Mouse (Mus musculus): ENCODE data around the gene C1ql3.

The C1ql3 gene

DNA sequence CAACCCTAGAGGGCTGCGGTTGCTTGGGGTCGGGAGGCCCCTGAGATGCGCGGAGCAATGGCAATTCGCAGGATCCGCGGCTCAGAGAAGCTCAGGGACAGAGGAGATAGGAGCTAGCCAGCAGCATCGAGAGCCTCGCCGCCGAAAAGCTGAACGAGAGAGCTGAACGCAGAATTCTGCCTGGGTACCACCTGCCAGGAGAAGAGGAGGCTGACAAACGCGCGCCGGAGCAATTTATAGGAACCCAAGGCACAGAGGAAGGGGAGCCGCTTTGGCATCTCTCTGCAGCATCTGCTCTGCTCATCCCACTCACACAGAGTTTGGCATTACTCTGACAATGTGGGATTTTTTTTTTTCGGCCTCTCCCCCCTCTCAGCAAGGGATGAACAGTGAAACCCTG lies at the start of gene C1ql3:
Gene C1ql3, minus strand, starts transcription at position 335 of the 400 bp plus-strand sequence.
- no peak for DNase-seq (ENCODE audit: low spot score)

DNA sequence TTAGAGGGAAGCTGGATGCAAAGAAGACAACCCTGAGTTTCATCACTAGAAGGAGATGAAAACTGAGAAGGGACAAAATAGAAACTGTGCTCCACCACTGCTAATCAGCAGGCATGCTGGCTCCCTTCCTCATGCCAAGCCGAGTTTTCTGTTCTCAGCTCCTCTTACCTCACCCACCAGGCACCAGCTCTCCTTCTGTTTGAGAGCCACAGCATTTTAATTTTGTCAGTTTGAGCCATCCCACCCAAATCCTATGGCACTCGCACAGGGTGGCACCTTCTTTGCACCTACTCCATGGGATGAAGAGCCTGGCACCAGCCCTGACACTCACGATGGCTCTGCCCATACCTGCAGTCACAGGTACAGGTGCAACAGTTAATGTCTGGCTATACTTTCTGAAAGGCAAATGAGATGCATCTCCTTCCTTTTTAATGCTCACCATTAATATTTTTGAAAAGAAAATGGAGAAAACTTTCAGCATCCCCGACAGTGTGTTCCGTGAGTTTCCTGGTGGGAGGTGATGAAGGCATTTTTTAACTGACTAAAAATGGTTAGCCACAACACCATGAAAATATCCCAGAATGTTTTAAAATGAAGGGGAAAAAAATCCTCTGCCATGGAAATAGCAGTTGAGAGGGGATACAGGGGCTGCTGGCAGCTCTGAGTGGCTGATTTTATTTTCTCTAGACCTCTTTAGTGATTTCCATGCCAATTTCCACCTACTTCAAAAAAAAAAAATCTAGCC lies 49.0 kb upstream of the C1ql3 start:
- DNase-seq (ENCODE audit: low spot score), result no peak

- DNase-seq (ENCODE audit: low spot score), result no peak
Observed at GRCm38 (mm10) chr2:13048649-13049048, 37.0 kb upstream of the C1ql3 start.

GRCm38 (mm10) chr2:13044555-13044954 lies 32.9 kb upstream of the C1ql3 start:
- DNase-seq (ENCODE audit: low spot score), result no peak

DNA sequence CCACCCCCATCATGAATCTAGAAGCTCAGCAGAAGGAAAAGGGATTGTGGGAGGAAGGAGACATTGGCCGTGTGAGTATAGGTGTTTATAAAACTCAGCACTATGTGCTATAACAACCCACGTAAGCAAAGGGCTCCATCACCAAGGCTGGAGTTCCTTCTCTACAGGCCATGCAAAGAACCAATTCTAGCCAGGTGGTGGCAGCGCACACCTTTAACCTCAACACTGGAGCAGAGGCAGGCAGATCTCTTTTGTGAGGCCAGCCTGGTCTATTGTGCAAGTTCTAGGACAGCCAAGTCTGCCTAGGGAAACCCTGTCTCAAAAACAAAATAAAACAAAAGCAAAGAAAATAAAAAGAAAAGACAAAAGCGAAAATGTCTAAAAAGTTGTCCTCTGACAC lies 28.2 kb upstream of the C1ql3 start:
- no peak for DNase-seq (ENCODE audit: low spot score)

GRCm38 (mm10) chr2:13038772-13039171 lies 27.2 kb upstream of the C1ql3 start:
- DNase-seq (ENCODE audit: low spot score), result peak; percentile 3

DNA sequence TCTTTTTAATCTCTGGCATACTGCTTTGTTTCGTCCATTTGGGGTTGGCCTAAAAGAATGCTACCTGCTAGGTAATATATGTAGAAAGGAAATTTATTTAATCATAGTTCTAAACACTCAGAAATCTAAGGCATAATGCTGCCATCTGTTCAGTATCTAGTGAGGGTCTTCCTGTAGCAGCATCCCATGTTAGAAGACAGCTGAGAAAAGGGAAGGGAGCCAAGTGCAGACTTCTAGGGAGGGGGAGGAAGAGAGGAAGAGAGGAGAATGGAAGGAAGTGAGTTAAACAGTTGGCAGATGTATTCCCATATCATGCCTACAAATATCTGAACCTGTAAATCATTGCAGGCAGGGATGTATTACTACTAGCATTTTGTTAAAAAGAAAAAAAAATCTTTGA lies 7.3 kb upstream of the C1ql3 start:
- DNase-seq (ENCODE audit: low spot score), result no peak

GRCm38 (mm10) chr2:13018382-13018781 lies 6.8 kb upstream of the C1ql3 start:
- DNase-seq (ENCODE audit: low spot score), result no peak

GRCm38 (mm10) chr2:13011973-13012372 lies 367 bp upstream of the C1ql3 start:
- DNase-seq (ENCODE audit: low spot score), result no peak

DNA sequence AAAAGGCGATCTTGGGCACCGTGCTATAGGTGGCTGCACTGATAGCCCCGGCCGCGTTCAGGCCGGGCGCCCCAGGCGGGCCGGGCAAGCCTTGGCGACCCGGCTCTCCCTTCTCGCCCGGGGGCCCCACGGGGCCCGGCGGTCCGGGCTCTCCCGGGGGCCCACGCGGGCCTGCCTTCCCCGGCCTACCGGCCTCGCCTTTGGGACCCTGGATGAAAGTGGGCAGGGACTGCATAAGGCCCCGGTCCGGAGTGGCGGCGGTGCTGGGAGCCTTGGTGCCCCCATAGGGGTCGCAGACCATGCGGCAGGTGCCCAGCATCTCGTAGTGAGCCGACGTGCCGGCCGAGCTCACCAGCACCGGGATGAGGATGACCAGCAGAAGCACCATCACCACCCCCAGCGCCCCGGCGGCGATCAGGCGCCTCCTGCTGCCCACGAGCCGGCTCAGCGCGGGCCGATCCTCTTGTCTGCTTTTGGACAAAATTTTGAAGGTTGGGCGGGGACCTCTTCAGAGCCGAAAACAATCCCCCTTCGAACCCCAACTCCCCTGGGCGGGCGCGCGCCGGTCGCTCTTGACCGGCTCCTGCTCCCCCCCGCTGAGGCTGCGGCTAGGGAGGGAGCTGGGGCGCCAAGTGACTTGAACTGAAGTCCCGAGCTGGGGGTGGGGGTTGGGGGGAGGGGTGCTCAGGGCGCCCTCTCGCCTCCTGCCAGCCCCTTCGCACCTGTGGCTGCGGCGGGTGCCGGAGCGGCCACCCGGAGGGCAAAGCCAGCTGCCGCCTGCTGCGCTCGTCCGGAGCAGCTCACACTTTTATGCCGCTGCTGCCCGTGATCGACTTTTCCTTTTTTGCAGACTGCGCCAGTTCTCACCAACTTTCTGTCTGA lies 905 bp downstream of the C1ql3 start:
- DNase-seq (ENCODE audit: low spot score), result no peak

DNA sequence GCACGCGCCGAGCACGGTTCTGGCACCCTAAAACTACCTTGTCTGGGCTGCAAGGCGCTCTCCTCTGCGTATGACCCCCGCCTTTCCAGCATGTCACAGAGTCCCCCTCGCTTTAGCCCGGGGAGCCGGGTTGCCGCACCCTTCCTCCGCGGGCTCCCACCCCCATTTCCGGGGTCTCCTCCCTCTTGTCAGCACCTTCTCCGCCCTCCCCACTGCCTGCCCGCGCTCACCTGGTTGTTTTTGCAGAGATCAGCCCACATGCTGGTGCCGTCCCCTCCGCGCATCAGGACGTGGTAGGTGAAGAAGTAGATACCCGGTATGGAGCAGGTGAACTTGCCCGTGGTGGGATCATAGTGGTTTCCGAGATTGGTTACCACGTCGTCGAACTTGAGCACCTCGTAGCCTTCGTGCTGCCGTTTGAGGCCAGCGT lies 1.6 kb downstream of the C1ql3 start:
- no peak for DNase-seq (ENCODE audit: low spot score)

DNA sequence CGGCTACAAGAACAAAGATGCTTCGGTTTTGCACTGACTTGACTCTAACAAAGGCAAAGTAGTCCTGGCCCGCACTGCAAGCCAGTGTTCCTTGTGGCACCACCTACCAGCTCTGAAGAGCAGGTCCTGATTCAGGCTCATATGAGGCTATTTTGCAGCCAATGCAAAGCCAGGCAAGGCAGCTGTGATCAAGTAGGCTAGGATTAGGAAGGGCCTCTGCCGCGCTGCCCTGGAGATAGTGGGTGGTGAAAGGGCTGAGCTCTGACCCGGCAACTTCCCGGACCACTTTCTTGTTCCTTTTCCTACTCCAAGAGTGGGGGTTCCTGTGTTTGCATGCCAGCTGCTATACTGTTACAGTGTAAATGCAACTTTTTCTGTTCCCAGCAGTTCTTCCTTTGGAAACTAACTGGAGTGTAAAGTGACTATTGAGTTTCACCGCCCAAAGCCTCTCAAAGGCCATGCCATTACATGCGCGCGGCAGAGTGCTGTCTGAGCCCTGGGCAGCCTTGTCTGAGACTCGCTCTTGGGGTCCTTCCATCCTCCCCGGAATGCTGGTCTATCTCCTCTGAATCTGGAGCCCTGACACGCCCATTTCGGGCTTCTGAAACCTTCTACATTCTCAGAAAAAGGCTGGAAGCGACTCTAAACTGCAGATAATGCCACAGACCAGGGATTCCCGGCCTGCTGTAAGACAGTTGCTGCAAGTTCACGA lies 2.2 kb downstream of the C1ql3 start:
- DNase-seq (ENCODE audit: low spot score), result no peak

DNA sequence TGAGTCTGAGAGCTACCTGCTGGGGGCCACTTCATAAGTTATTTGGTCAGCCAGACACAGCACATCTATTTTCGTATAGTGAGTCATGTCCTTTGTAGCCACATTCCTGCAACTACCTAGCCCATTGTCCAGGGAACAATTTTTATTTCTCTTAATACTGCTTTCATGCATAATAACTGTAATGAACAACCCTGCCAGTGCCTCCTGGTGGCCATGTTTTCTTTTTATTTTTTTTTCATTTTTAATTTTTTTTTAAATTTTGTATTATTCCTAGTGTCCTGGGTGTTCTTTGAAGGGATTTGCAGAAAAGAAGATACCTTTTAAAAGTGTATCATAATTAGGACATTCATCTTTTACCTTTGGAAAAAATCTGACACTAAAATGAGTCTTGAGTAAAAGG lies 3.2 kb downstream of the C1ql3 start:
- peak; percentile 7 for DNase-seq (ENCODE audit: low spot score)

GRCm38 (mm10) chr2:13000026-13000425 lies 11.6 kb downstream of the C1ql3 start:
- no peak for DNase-seq (ENCODE audit: low spot score)

DNA sequence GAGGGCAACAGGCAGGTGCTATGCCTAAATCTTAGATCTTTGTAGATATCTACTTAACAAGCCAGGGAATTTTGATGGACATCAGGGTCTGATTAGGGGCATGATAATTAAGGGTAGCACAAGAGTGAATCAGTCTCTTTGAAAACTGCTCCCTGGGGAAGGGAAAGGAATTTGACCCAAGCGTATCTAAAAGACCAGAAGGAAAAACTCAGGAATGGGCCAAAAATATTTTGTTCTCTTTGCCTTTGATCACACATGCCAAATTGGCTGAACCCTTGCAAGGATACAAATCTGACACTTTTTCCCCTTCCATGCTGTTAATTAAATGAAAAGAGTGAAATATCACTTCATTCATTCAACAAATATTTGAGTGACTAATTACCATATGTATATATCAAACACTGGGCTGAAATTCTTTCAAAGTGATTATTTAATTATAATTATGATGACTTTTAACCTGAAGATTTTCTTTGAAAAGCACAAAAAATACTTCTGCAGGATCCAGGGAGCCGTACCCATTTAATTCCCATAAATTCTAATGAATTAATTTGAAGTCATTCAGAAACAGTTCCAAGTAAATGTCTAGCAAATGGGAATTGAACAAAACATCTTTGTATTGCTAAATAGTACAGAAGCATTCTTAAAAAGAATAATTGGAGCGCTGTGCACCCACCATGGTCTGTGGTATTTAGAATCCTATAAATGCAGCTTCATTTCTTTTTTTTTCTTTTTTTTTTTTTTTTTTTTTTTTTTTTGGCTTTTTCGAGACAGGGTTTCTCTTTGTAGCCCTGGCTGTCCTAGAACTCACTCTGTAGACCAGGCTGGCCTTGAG lies 26.5 kb downstream of the C1ql3 start:
- no peak for DNase-seq (ENCODE audit: low spot score)

GRCm38 (mm10) chr2:12978771-12979170 lies 32.8 kb downstream of the C1ql3 start:
- DNase-seq (ENCODE audit: low spot score), result no peak

GRCm38 (mm10) chr2:12977367-12977766 lies 34.2 kb downstream of the C1ql3 start:
- no peak for DNase-seq (ENCODE audit: low spot score)

- no peak for DNase-seq (ENCODE audit: low spot score)
Observed at GRCm38 (mm10) chr2:12973752-12974151, 37.9 kb downstream of the C1ql3 start.

DNA sequence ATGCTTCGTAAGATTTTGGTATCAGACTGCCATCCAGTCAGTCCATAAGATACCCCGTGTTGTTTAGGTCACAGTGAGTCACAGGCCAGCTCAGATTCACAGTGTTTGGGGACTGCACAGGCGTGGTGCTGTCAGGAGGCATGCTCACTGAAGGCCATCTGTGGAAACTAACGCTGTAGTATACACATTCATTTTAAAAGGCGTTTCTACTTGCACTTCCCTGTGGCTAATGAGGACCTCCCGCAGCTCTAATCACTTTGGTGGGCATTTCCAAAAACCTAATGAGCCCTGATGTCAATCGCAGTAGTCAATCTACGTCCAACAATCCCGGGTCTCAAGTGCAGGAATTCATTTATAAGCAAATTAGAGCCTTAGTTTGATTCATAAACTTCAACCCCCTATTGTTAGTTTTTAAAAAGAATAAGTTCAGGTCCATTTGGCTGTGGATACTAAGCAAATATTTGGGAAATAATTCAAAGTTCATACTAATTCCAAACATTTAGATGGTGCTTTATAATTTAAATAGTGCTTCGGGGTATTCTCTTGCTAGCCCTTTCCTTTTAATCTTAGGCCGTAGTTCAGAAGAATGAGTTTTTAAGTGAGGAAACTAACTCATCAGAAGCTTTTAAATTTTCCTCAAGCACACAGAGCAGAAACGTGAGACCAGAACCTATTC lies 41.4 kb downstream of the C1ql3 start:
- DNase-seq (ENCODE audit: low spot score), result no peak

GRCm38 (mm10) chr2:12956703-12957424 lies 54.7 kb downstream of the C1ql3 start:
- no peak for DNase-seq (ENCODE audit: low spot score)

All from adipocyte (in vitro differentiated cells).